Mouse (Mus musculus): Measurements from ENCODE around the gene Pgm2l1. TPM values are rescaled to one million over a fixed set of nuclear protein-coding genes. Genes with fewer than 3 reads are reported as not detected.
"Not testable (repeated sequence)": the region's sequence is repeated elsewhere in the genome, so short reads cannot be mapped to it uniquely, and the experiment has no call there.

The Pgm2l1 gene
- polyA plus RNA-seq, 1 experiment from 2014 or later: 3.1 TPM

- H3K27me3 ChIP-seq: no peaks in the 10 kb centered on the region
- H3K4me2 ChIP-seq: no peak overlapping the region
- H3K4me1 ChIP-seq: peaks cover 8% of the 10 kb centered on the region; the same call in 1 of the 2 replicates
- H3K9me3 ChIP-seq: no peaks in the 10 kb centered on the region
- H3K4me3 ChIP-seq: no peak overlapping the region
- 84% methylated on average over 1 of the region's 1 CpGs for WGBS
- H3K27ac ChIP-seq: no peak overlapping the region
- no peak overlapping the region for H3K9ac ChIP-seq
- H3K36me3 ChIP-seq: no peaks in the 10 kb centered on the region
- no peak for ATAC-seq (ENCODE audit: insufficient number of reproducible peaks, low FRiP score, low TSS enrichment, low read depth)
Observed at GRCm38 (mm10) chr7:100230646-100231045, 3.5 kb downstream of the Pgm2l1 start.

DNA sequence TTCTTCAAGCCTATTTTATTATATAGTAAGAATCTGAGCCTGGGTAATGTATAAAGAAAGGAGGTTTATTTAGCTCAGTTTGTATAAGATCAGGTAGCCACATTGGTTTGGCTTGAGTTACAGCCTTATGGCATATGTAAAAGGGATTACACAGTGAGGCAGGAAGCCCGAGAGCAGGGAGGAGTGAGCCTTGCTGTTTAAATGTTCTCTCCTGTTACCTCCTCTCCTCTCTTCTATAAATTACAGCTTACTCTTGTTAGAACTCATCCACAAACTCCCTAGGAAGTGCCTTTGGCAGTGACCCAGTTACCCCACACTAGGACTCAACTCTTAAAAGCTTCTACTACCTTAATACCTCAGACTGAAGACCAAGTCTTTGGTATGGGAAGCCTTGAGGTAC lies 4.5 kb downstream of the Pgm2l1 start:
- no peaks in the 10 kb centered on the region for H3K9me3 ChIP-seq
- H3K27me3 ChIP-seq: no peaks in the 10 kb centered on the region
- ATAC-seq (ENCODE audit: insufficient number of reproducible peaks, low FRiP score, low TSS enrichment, low read depth): no peak
- H3K36me3 ChIP-seq: no peaks in the 10 kb centered on the region
- H3K4me2 ChIP-seq: no peak overlapping the region
- no peak overlapping the region for H3K9ac ChIP-seq
- peaks cover 8% of the 10 kb centered on the region; the same call in 1 of the 2 replicates for H3K4me1 ChIP-seq
- no peak overlapping the region for H3K27ac ChIP-seq
- WGBS: 12% methylated on average over 1 of the region's 1 CpGs
- H3K4me3 ChIP-seq: no peak overlapping the region

- Histone ChIP-seq H3K36me3 (no peaks in the 10 kb centered on the region), H3K4me2 (no peak overlapping the region), H3K9ac (no peak overlapping the region), H3K4me1 (no peaks in the 10 kb centered on the region), H3K4me3 (no peak overlapping the region), H3K9me3 (no peaks in the 10 kb centered on the region), H3K27ac (no peak overlapping the region), H3K27me3 (no peaks in the 10 kb centered on the region)
- no peak for ATAC-seq (ENCODE audit: insufficient number of reproducible peaks, low FRiP score, low TSS enrichment, low read depth)
Observed at GRCm38 (mm10) chr7:100233681-100234080, 6.5 kb downstream of the Pgm2l1 start.

DNA sequence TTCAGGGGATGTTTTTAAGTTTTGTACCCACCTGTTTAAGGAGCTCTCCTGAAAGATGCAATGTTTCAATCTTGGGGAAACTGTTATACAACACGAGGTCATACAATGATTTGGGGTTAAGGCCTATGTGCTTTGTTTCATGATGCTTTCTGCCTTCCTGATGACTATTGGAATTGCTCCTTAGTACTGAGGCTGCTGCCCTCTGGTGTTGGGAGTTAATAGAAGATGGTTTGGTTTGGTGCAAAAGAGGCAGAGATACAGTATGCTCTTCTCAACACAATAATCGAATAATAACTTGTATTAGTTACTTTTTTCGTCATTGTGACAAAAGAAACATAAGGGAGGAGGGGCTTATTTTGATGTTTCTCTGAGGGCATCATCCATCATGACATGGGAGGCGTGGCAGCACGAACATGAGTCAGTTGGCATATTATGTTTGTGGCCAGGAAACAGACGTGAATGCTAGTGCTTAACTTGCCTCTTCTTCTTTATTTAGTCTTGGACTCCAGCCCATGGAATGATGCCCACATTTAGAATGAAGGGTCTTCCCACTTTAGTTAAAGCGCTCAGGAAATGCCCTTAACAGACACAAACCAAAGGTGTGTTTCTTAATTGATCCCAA lies 7.2 kb downstream of the Pgm2l1 start:
- H3K27ac ChIP-seq: no peak overlapping the region
- no peak overlapping the region for H3K4me3 ChIP-seq
- no peak overlapping the region for H3K9ac ChIP-seq
- H3K36me3 ChIP-seq: no peaks in the 10 kb centered on the region
- no peaks in the 10 kb centered on the region for H3K27me3 ChIP-seq
- no peak for ATAC-seq (ENCODE audit: insufficient number of reproducible peaks, low FRiP score, low TSS enrichment, low read depth)
- no peaks in the 10 kb centered on the region for H3K9me3 ChIP-seq
- no peaks in the 10 kb centered on the region for H3K4me1 ChIP-seq
- 56% methylated on average over 7 of the region's 7 CpGs for WGBS
- H3K4me2 ChIP-seq: no peak overlapping the region

DNA sequence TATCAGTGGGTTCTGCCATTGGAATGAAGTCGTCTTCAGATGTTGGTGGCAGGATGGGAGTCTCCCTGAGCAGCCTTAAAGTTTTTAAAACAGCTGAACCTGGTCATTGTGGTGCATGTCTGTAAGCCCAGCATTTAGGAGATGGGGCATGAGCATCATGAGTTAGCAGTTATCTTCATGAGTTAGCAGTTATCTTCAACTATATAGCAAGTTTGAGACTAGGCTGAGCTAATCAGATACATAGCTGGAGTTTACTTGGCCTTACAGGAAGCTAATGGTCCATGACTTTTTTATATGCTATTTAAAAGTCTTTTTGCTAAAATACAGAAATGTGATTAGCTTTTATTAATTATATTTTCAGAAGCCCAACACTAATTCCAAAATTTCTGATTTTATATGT lies 11.1 kb downstream of the Pgm2l1 start:
- Histone ChIP-seq H3K27ac (no peak overlapping the region), H3K4me2 (no peak overlapping the region), H3K9me3 (no peaks in the 10 kb centered on the region), H3K4me3 (no peak overlapping the region), H3K36me3 (no peaks in the 10 kb centered on the region), H3K4me1 (no peaks in the 10 kb centered on the region), H3K9ac (no peak overlapping the region), H3K27me3 (no peaks in the 10 kb centered on the region)
- WGBS: 78% methylated on average over 1 of the region's 1 CpGs
- ATAC-seq (ENCODE audit: insufficient number of reproducible peaks, low FRiP score, low TSS enrichment, low read depth): no peak

DNA sequence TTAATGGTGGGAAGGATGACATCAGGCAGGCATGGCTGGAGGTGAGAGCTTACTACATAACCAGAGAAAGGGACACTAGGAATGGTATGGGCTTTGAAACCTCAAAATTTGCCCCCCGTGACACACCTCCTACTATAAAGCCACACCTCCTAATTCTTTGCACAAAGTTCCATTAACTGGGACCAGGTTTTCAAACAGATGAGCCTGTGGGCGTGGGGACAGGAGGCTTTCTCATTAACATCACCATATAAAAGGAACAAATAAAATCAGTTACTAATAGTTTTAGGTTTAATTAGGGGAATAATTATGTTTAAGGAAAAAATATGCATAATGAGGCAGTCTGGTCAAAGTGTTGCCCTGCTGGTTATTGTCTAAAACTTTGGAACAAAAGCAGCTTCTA lies 13.4 kb downstream of the Pgm2l1 start:
- H3K27ac ChIP-seq: no peak overlapping the region
- H3K4me3 ChIP-seq: no peak overlapping the region
- no peak for ATAC-seq (ENCODE audit: insufficient number of reproducible peaks, low FRiP score, low TSS enrichment, low read depth)
- 56% methylated on average over 2 of the region's 2 CpGs for WGBS
- no peaks in the 10 kb centered on the region for H3K4me1 ChIP-seq
- no peaks in the 10 kb centered on the region for H3K36me3 ChIP-seq
- no peaks in the 10 kb centered on the region for H3K9me3 ChIP-seq
- H3K4me2 ChIP-seq: no peak overlapping the region
- H3K27me3 ChIP-seq: no peaks in the 10 kb centered on the region
- H3K9ac ChIP-seq: no peak overlapping the region

DNA sequence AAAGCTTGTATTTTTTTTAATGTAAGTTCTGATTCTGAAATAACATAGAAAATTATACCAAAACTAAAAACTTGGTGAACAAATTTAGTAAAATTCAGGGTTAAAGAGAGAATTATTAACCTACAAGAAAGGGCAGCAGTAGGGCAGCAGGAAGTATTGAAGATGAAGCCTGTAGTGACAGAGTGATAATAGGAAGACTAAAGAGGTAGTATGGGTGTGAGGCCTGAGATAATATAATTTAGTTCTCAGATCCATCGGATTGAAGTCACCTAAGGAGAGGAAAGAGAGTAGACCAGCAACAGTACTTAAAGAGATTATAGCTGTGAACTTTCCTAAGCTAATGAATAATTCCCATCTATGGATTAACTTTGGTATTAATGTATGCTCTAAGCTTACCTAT lies 15.8 kb downstream of the Pgm2l1 start:
- H3K4me3 ChIP-seq: no peak overlapping the region
- no peak overlapping the region for H3K9ac ChIP-seq
- 84% methylated on average over 1 of the region's 1 CpGs for WGBS
- H3K36me3 ChIP-seq: no peaks in the 10 kb centered on the region
- H3K27ac ChIP-seq: no peak overlapping the region
- H3K4me2 ChIP-seq: no peak overlapping the region
- no peaks in the 10 kb centered on the region for H3K27me3 ChIP-seq
- H3K9me3 ChIP-seq: no peaks in the 10 kb centered on the region
- no peaks in the 10 kb centered on the region for H3K4me1 ChIP-seq
- ATAC-seq (ENCODE audit: insufficient number of reproducible peaks, low FRiP score, low TSS enrichment, low read depth): no peak

GRCm38 (mm10) chr7:100244225-100244624 lies 17.0 kb downstream of the Pgm2l1 start:
- no peak overlapping the region for H3K9ac ChIP-seq
- no peaks in the 10 kb centered on the region for H3K9me3 ChIP-seq
- no peaks in the 10 kb centered on the region for H3K27me3 ChIP-seq
- no peaks in the 10 kb centered on the region for H3K4me1 ChIP-seq
- no peaks in the 10 kb centered on the region for H3K36me3 ChIP-seq
- H3K4me2 ChIP-seq: no peak overlapping the region
- no peak overlapping the region for H3K4me3 ChIP-seq
- WGBS: 86% methylated on average over 4 of the region's 4 CpGs
- no peak for ATAC-seq (ENCODE audit: insufficient number of reproducible peaks, low FRiP score, low TSS enrichment, low read depth)
- no peak overlapping the region for H3K27ac ChIP-seq

GRCm38 (mm10) chr7:100245176-100245575 lies 18.0 kb downstream of the Pgm2l1 start:
- no peaks in the 10 kb centered on the region for H3K27me3 ChIP-seq
- H3K9ac ChIP-seq: no peak overlapping the region
- no peak overlapping the region for H3K4me2 ChIP-seq
- no peak overlapping the region for H3K4me3 ChIP-seq
- 87% methylated on average over 3 of the region's 3 CpGs for WGBS
- ATAC-seq (ENCODE audit: insufficient number of reproducible peaks, low FRiP score, low TSS enrichment, low read depth): no peak
- no peak overlapping the region for H3K27ac ChIP-seq
- no peaks in the 10 kb centered on the region for H3K9me3 ChIP-seq
- H3K36me3 ChIP-seq: no peaks in the 10 kb centered on the region
- H3K4me1 ChIP-seq: no peaks in the 10 kb centered on the region

GRCm38 (mm10) chr7:100250667-100251066 lies 23.5 kb downstream of the Pgm2l1 start:
- ATAC-seq (ENCODE audit: insufficient number of reproducible peaks, low FRiP score, low TSS enrichment, low read depth): no peak
- peaks cover 13% of the 10 kb centered on the region; the same call in 1 of the 2 replicates for H3K36me3 ChIP-seq

DNA sequence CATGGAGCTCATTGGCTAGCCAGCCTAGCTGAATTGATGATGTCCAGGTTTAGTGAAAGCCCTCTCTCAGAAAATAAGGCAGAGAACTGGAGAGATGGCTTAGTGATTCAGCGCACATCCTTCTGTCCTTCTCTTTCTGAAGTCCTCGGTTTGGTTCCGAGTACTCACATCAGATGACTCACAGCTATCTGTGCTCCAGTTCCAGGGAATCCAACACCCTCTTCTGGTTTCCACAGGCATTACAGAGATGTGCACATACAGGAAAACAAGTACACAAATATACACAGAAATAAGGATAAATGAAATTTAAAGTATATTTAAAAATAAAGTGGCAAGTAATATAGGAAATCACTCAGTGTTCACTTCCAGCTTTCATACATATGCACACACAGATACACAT lies 35.2 kb downstream of the Pgm2l1 start:
- no peaks in the 10 kb centered on the region for H3K9me3 ChIP-seq
- no peak overlapping the region for H3K9ac ChIP-seq
- no peaks in the 10 kb centered on the region for H3K4me1 ChIP-seq
- H3K36me3 ChIP-seq: peaks cover 6% of the 10 kb centered on the region; the same call in 1 of the 2 replicates
- H3K4me3 ChIP-seq: no peak overlapping the region
- no peak overlapping the region for H3K4me2 ChIP-seq
- WGBS: 90% methylated on average over 3 of the region's 3 CpGs
- no peak for ATAC-seq (ENCODE audit: insufficient number of reproducible peaks, low FRiP score, low TSS enrichment, low read depth)
- H3K27me3 ChIP-seq: no peaks in the 10 kb centered on the region
- no peak overlapping the region for H3K27ac ChIP-seq

More at GRCm38 (mm10) chr7:100250667-100251066, 23.5 kb downstream of the Pgm2l1 start:
- H3K9me3 ChIP-seq: no peaks in the 10 kb centered on the region
- no peak overlapping the region for H3K4me3 ChIP-seq
- no peak overlapping the region for H3K9ac ChIP-seq
- no peak overlapping the region for H3K27ac ChIP-seq
- H3K27me3 ChIP-seq: no peaks in the 10 kb centered on the region
- H3K4me2 ChIP-seq: no peak overlapping the region
- WGBS: 94% methylated on average over 5 of the region's 5 CpGs
- H3K4me1 ChIP-seq: no peaks in the 10 kb centered on the region

- not testable (repeated sequence) for H3K4me3 ChIP-seq; H3K9me3 ChIP-seq; H3K27me3 ChIP-seq; H3K4me2 ChIP-seq; ATAC-seq (ENCODE audit: insufficient number of reproducible peaks, low FRiP score, low TSS enrichment, low read depth); H3K27ac ChIP-seq; H3K9ac ChIP-seq; H3K4me1 ChIP-seq; H3K36me3 ChIP-seq
- WGBS: 55% methylated on average over 17 of the region's 17 CpGs
Observed at GRCm38 (mm10) chr7:100264934-100265333, 37.7 kb downstream of the Pgm2l1 start.

DNA sequence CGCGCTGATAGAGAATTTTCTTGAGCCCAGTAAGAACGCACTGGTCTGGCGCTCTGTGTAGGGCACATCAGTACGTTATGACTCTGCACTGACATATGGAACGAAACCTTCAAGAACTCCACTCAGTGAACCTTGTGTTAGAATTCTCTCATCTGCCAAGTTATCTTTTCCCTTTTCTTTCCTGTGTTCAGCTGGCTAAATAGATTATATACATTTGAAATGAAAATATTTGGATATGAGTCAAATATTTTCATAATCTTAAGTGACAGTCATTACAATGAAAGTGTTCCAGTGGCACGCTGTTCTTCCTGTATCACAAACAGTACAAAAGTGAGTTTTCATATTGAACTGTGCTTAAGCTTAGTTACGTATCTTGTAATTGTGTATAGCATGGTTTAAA lies 45.2 kb downstream of the Pgm2l1 start:
- no peak overlapping the region for H3K4me2 ChIP-seq
- H3K27ac ChIP-seq: no peak overlapping the region
- no peaks in the 10 kb centered on the region for H3K27me3 ChIP-seq
- H3K4me1 ChIP-seq: no peaks in the 10 kb centered on the region
- H3K9ac ChIP-seq: no peak overlapping the region
- no peaks in the 10 kb centered on the region for H3K9me3 ChIP-seq
- no peaks in the 10 kb centered on the region for H3K36me3 ChIP-seq
- ATAC-seq (ENCODE audit: insufficient number of reproducible peaks, low FRiP score, low TSS enrichment, low read depth): no peak
- WGBS: 96% methylated on average over 8 of the region's 8 CpGs
- no peak overlapping the region for H3K4me3 ChIP-seq

Measured in limb, embryonic 15.5 days (tissue).